Mouse (Mus musculus) E14TG2a.4 (cell line): ENCODE data around the gene Lingo2.
"Not testable (repeated sequence)": the region's sequence is repeated elsewhere in the genome, so short reads cannot be mapped to it uniquely, and the experiment has no call there.

Experiments
- H3K27me3 ChIP-seq: 2 replicates; pipeline ENCODE4 v1.6.1; 2014; ENCODE audit warnings: low read length, control low read depth; ENCODE audit not compliant: insufficient read depth
- H3K36me3 ChIP-seq: 2 replicates; pipeline ENCODE4 v1.6.1; 2014; ENCODE audit warnings: low read length, control low read depth; ENCODE audit not compliant: insufficient read depth
- H3K4me1 ChIP-seq: replicated peaks from 2 replicates; pipeline ENCODE4 v1.6.1; 2014; ENCODE audit warnings: low read depth, low read length, control low read depth
- H3K4me3 ChIP-seq: replicated peaks from 2 replicates; pipeline ENCODE4 v1.5.1; 2014; ENCODE audit warnings: mild to moderate bottlenecking, low read length
- H3K9me3 ChIP-seq: 2 replicates; pipeline ENCODE4 v1.6.1; 2014; ENCODE audit warnings: low read length, control low read depth
- CTCF ChIP-seq: conservative IDR thresholded peaks from 2 replicates; pipeline ENCODE4 v1.5.1; 2014; ENCODE audit warnings: low read length
- NANOG ChIP-seq: IDR thresholded peaks from 2 replicates; pipeline ENCODE4 v1.6.1; 2014; ENCODE audit warnings: borderline replicate concordance, low read length, mixed read lengths
- POU5F1 ChIP-seq: IDR thresholded peaks from 2 replicates; pipeline ENCODE4 v1.6.1; 2014; ENCODE audit warnings: low read length, borderline replicate concordance

Gene Lingo2

DNA sequence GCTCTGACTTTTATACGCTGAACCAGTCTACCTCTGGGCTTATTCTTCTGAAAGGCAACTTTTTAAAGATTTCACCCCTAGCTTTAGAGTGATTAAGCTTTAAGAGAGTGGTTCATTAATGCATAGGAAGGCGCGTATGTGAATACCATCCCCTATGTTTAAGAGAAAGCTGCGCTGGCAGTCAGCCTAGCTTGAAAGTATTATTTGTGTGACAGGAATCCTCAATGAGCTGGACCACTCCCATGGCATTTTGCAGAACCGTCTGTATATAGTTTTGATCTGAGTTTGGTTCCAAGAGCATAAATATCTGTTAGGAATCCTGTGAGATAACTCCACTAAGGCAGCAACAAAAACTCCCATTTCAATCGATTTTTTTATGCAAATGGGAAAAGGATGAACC is 1204.9 kb downstream of the Lingo2 start:
- Histone ChIP-seq H3K36me3 (no peaks in the 10 kb centered on the region), H3K4me1 (no peaks in the 10 kb centered on the region), H3K4me3 (no peak overlapping the region), H3K9me3 (no peaks in the 10 kb centered on the region), H3K27me3 (no peaks in the 10 kb centered on the region)
- TF ChIP-seq POU5F1: no peak
- TF ChIP-seq CTCF: no peak
- no peak for TF ChIP-seq NANOG

DNA sequence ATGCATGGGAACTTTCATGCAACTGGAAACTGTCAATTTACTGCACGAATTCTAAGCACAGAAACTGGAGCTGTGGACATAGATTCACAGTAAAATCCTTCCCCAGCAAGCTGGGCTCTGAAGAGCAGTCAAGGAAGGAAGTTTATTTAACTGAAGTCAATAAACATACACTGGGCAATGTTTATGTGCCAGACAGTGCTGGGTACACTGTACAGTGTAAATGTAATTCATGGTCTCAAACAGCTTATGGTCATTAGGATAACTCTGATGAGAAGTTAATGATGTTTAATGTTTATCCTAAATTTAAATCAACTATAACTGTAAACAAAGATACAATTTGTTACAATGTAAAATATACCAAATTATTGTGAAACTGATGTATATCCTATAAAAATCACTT is 1226.8 kb downstream of the Lingo2 start:
- Histone ChIP-seq H3K4me1 (no peaks in the 10 kb centered on the region), H3K4me3 (no peak overlapping the region), H3K36me3 (no peaks in the 10 kb centered on the region), H3K9me3 (peaks cover 6% of the 10 kb centered on the region; the same call in 1 of the 2 replicates), H3K27me3 (no peaks in the 10 kb centered on the region)
- no peak for TF ChIP-seq CTCF
- no peak for TF ChIP-seq NANOG
- TF ChIP-seq POU5F1: no peak

GRCm38 (mm10) chr4:35704126-35704525 is 1247.4 kb downstream of the Lingo2 start:
- Histone ChIP-seq H3K27me3 (peaks cover 3% of the 10 kb centered on the region; the same call in 1 of the 2 replicates), H3K9me3 (no peaks in the 10 kb centered on the region), H3K4me3 (no peak overlapping the region), H3K4me1 (peaks cover 13% of the 10 kb centered on the region), H3K36me3 (no peaks in the 10 kb centered on the region)
- TF ChIP-seq NANOG: no peak
- TF ChIP-seq POU5F1: no peak
- no peak for TF ChIP-seq CTCF

GRCm38 (mm10) chr4:35702661-35703060 is 1248.9 kb downstream of the Lingo2 start:
- TF ChIP-seq POU5F1: no peak
- H3K36me3 ChIP-seq: no peaks in the 10 kb centered on the region
- no peaks in the 10 kb centered on the region for H3K9me3 ChIP-seq
- no peak overlapping the region for H3K4me3 ChIP-seq
- H3K4me1 ChIP-seq: peaks cover under 1% of the 10 kb centered on the region; the same call in 1 of the 2 replicates
- no peaks in the 10 kb centered on the region for H3K27me3 ChIP-seq

DNA sequence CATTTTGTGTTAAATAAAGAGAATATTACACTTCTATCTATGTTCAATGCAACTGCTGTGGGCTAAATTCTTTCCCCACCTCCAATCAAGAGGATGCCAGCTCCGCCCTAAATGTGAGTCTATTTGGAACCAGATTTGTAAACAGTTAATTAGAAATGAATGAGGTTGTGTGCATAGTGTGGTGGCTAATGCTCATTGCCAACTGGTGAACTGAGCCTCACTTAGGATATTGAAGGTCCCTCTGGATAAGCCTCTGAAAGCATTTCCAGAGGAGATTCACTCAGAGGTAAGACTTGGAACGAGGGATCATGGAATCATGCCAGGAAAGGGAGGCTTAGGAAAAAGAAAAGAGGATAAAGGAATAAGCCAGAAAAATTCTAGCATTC is 1256.4 kb downstream of the Lingo2 start:
- Histone ChIP-seq H3K4me1 (no peaks in the 10 kb centered on the region), H3K4me3 (no peak overlapping the region), H3K9me3 (no peaks in the 10 kb centered on the region), H3K27me3 (no peaks in the 10 kb centered on the region), H3K36me3 (no peaks in the 10 kb centered on the region)
- TF ChIP-seq POU5F1 (no peak), CTCF (no peak), NANOG (no peak)

DNA sequence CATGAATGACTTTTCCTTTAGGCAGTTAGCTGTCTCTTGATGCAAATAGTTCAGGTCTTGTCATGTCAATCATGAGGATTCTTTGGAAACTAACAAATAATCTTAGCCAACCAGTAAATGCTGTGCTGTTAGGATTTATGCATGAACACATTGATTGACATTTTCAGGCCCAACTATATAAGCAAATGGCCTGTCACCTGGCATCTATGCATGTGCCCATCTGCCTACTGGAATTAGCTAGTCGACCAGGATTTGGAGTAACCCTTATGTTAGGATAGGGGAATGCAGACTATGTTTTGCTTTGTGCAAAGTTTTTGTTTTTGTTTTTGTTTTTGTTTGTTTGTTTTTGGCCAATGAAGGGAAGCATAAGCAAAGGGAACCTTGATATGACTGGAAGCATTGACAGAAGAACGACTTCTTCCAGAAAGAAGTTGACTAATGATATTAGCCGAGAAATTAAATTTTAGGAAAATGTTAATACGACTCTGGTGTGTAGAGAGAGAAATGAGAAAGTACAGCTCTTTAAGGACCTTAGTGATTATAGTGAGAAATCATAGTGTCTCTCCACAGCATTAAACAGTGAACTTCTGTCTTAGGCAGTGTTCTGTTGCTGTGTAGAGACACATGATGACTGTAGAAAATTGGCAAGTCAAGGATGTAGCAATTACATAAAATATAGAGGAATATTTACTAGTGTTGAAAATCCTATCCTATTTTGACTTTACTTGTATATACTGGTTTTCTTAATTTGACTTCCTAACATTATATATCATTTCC is 1257.0 kb downstream of the Lingo2 start:
- no peaks in the 10 kb centered on the region for H3K9me3 ChIP-seq
- no peaks in the 10 kb centered on the region for H3K36me3 ChIP-seq
- no peak overlapping the region for H3K4me3 ChIP-seq
- TF ChIP-seq POU5F1: no peak
- TF ChIP-seq CTCF: no peak
- TF ChIP-seq NANOG: no peak
- no peaks in the 10 kb centered on the region for H3K27me3 ChIP-seq
- no peaks in the 10 kb centered on the region for H3K4me1 ChIP-seq

DNA sequence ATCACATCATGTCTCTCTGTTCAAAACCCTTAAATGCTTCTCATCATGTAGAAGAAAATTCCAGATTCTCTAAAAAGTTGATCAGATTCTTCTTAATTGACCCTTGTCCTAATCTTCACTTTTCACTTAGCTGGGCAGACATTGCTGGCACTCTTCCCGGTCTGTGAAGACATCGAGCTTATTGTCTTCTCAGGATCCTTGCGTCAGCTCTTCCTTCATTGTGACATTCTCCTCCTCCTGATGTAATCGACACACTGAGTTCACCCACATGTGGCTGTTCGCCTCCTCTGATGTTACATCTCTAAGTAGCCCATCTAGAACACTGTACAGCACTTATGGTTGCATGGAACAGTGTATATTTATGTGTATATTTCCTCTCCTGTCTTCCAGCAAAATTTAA is 1261.0 kb downstream of the Lingo2 start:
- Histone ChIP-seq H3K27me3 (no peaks in the 10 kb centered on the region), H3K4me1 (no peaks in the 10 kb centered on the region), H3K4me3 (no peak overlapping the region), H3K36me3 (no peaks in the 10 kb centered on the region), H3K9me3 (no peaks in the 10 kb centered on the region)
- TF ChIP-seq CTCF: no peak
- no peak for TF ChIP-seq NANOG
- no peak for TF ChIP-seq POU5F1

GRCm38 (mm10) chr4:35688498-35689240 is 1262.9 kb downstream of the Lingo2 start:
- not testable (repeated sequence) for H3K4me3 ChIP-seq, H3K9me3 ChIP-seq, H3K27me3 ChIP-seq, H3K4me1 ChIP-seq, H3K36me3 ChIP-seq
